Mouse (Mus musculus): ENCODE measurements at regions not wholly inside any gene's neighbourhood (a gene's known extent, or its start where the extent isn't known, plus 50 kb on each side); places are given as distances from the start of the nearest gene placed in this dataset.
A peak's percentile ranks its signal among the peaks of the same experiment; 100 is the strongest.

GRCm38 (mm10) chr14:46258551-46258950 lies 120.7 kb upstream of the Gm15217 start:
- 34% methylated on average over 7 of the region's 7 CpGs for WGBS
- Histone ChIP-seq H3K27me3 (replicated peaks; ENCODE audit: control insufficient read depth, insufficient read depth, low read length) (no peaks in the 10 kb centered on the region), H3K36me3 (ENCODE audit: control insufficient read depth, insufficient read depth, low read length) (no peaks in the 10 kb centered on the region), H3K4me3 (ENCODE audit: insufficient read depth, low read depth, low read length) (no peak overlapping the region), H3K27ac (ENCODE audit: insufficient read depth, low read depth, low read length) (peak overlapping the region; percentile 79), H3K4me1 (ENCODE audit: control insufficient read depth, insufficient read depth, low read length) (peaks cover 24% of the 10 kb centered on the region)
- no peak for TF ChIP-seq CTCF (conservative IDR thresholded peaks at IDR 0.05; ENCODE audit: insufficient read depth, insufficient read length, low read depth, low read length)
- TF ChIP-seq POLR2A (IDR thresholded peaks at IDR 0.05; ENCODE audit: low read depth, low read length), result no peak
- peak; percentile 67 for DNase-seq

GRCm38 (mm10) chr14:46260291-46260980 lies 118.8 kb upstream of the Gm15217 start:
- Histone ChIP-seq H3K4me3 (ENCODE audit: insufficient read depth, low read depth, low read length) (no peak overlapping the region), H3K27me3 (replicated peaks; ENCODE audit: control insufficient read depth, insufficient read depth, low read length) (no peaks in the 10 kb centered on the region), H3K36me3 (ENCODE audit: control insufficient read depth, insufficient read depth, low read length) (no peaks in the 10 kb centered on the region), H3K4me1 (ENCODE audit: control insufficient read depth, insufficient read depth, low read length) (peaks cover 24% of the 10 kb centered on the region), H3K27ac (ENCODE audit: insufficient read depth, low read depth, low read length) (peak overlapping the region; percentile 97)
- TF ChIP-seq POLR2A (IDR thresholded peaks at IDR 0.05; ENCODE audit: low read depth, low read length) (no peak), CTCF (conservative IDR thresholded peaks at IDR 0.05; ENCODE audit: insufficient read depth, insufficient read length, low read depth, low read length) (no peak)
- WGBS, result 44% methylated on average over 4 of the region's 4 CpGs
- peak; percentile 93 for DNase-seq

DNA sequence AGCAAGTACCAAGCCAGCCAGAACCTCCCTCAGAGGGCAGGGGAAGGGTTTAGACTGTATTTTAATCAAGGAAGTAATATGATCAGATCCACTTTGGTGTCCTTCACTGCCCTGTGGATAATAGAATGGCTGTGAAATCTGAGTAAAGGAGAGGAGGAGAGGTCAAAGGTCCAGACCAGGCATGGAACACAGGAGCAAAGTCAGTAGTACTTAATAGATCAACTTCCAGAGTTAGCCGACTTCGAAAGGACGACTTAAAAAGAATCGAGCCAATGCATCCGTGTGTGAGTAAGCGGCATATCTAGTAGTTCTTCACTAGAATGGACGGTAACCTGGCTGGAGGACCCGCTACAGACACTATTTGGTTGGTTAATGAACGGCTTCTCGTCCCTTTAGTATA lies 103.8 kb upstream of the Gm15217 start:
- peak; percentile 73 for DNase-seq
- TF ChIP-seq CTCF (conservative IDR thresholded peaks at IDR 0.05; ENCODE audit: insufficient read depth, insufficient read length, low read depth, low read length) (no peak), POLR2A (IDR thresholded peaks at IDR 0.05; ENCODE audit: low read depth, low read length) (no peak)
- no peaks in the 10 kb centered on the region for H3K36me3 ChIP-seq (ENCODE audit: control insufficient read depth, insufficient read depth, low read length)
- 65% methylated on average over 10 of the region's 10 CpGs for WGBS
- no peaks in the 10 kb centered on the region; the same call in 1 of the 2 replicates for H3K27me3 ChIP-seq (replicated peaks; ENCODE audit: control insufficient read depth, insufficient read depth, low read length)
- peaks cover 16% of the 10 kb centered on the region for H3K4me1 ChIP-seq (ENCODE audit: control insufficient read depth, insufficient read depth, low read length)
- peak overlapping the region; percentile 81 for H3K27ac ChIP-seq (ENCODE audit: insufficient read depth, low read depth, low read length)
- no peak overlapping the region for H3K4me3 ChIP-seq (ENCODE audit: insufficient read depth, low read depth, low read length)

DNA sequence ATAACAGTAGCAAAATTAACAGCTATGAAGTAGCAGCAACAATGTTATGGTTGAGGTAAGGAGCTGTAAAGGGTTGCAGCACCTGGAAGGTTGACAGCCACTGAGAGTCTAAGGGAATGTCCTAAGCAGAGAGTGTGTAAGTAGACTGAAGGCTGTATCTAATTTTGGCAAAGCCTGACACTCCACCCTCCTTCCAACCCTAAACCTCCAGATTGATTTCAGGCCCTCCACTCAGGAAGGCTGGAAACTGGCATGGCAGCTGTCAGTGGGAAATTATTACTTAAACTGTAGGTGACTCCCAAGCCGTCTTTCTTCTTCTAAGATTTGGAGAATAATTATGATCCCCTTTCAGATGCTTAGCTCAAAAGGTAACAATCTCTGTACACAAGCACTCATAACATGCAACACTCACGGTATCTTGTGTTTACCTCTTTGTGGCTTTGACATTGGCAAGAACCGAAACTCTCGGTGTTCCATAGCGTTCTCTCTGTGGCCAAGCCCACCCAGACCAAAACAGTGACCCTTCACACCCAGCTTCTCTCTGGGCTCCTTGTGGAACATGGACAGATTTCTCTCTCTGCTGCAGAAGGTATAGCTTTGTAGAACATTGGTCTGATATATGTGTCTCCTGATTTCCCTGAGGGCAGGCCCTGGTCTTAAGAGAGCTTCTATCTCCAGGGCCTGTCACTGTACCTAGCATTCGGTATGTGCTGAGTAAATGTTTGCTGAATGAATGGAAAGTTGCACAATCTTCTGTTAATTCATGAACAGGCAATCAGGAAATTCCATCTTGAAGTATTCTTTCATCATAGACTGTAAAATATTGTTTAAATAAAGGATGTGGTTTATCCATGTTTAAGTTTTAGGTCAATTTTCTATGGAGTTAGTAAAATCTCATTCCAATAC lies 102.0 kb upstream of the Gm15217 start:
- TF ChIP-seq POLR2A (IDR thresholded peaks at IDR 0.05; ENCODE audit: low read depth, low read length) (no peak), CTCF (conservative IDR thresholded peaks at IDR 0.05; ENCODE audit: insufficient read depth, insufficient read length, low read depth, low read length) (no peak)
- DNase-seq, result peak; percentile 69
- H3K27me3 ChIP-seq (replicated peaks; ENCODE audit: control insufficient read depth, insufficient read depth, low read length), result no peaks in the 10 kb centered on the region; the same call in 1 of the 2 replicates
- peaks cover 16% of the 10 kb centered on the region for H3K4me1 ChIP-seq (ENCODE audit: control insufficient read depth, insufficient read depth, low read length)
- no peaks in the 10 kb centered on the region for H3K36me3 ChIP-seq (ENCODE audit: control insufficient read depth, insufficient read depth, low read length)
- WGBS, result 83% methylated on average over 6 of the region's 6 CpGs
- H3K27ac ChIP-seq (ENCODE audit: insufficient read depth, low read depth, low read length), result peak overlapping the region; percentile 98
- no peak overlapping the region for H3K4me3 ChIP-seq (ENCODE audit: insufficient read depth, low read depth, low read length)

- Histone ChIP-seq H3K36me3 (ENCODE audit: control insufficient read depth, insufficient read depth, low read length) (no peaks in the 10 kb centered on the region), H3K4me3 (ENCODE audit: insufficient read depth, low read depth, low read length) (no peak overlapping the region), H3K27me3 (replicated peaks; ENCODE audit: control insufficient read depth, insufficient read depth, low read length) (no peaks in the 10 kb centered on the region; the same call in 1 of the 2 replicates), H3K27ac (ENCODE audit: insufficient read depth, low read depth, low read length) (peak overlapping the region; percentile 96), H3K4me1 (ENCODE audit: control insufficient read depth, insufficient read depth, low read length) (peaks cover 16% of the 10 kb centered on the region)
- 68% methylated on average over 9 of the region's 9 CpGs for WGBS
- TF ChIP-seq CTCF (conservative IDR thresholded peaks at IDR 0.05; ENCODE audit: insufficient read depth, insufficient read length, low read depth, low read length) (no peak), POLR2A (IDR thresholded peaks at IDR 0.05; ENCODE audit: low read depth, low read length) (no peak)
- peak; percentile 93 for DNase-seq
These were observed 101.2 kb upstream of the Gm15217 start for GRCm38 (mm10) chr14:46277832-46278611.

DNA sequence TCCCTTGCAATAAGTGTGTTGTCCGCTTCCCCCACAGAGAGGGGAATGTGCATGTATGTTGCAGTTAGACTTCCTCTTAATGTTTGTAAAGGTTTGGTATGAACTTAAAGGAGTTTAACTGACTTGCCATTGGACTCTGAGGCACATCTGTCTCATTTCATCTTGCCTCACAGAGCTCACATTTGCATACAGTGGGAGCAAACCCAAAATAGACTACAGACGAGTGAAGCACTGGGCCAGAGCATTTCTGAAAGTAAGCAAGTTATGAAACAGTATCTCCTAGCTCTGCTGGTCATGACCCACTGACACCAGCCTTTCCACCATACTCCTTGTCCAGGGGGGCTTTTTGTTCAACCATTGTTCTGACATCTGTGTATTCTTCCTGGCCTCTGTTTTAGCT lies 86.8 kb upstream of the Gm15217 start:
- Histone ChIP-seq H3K36me3 (ENCODE audit: control insufficient read depth, insufficient read depth, low read length) (no peaks in the 10 kb centered on the region), H3K4me3 (ENCODE audit: insufficient read depth, low read depth, low read length) (no peak overlapping the region), H3K27ac (ENCODE audit: insufficient read depth, low read depth, low read length) (no peak overlapping the region), H3K4me1 (ENCODE audit: control insufficient read depth, insufficient read depth, low read length) (no peaks in the 10 kb centered on the region; the same call in 1 of the 2 replicates), H3K27me3 (replicated peaks; ENCODE audit: control insufficient read depth, insufficient read depth, low read length) (no peaks in the 10 kb centered on the region)
- no peak for TF ChIP-seq POLR2A (IDR thresholded peaks at IDR 0.05; ENCODE audit: low read depth, low read length)
- TF ChIP-seq CTCF (conservative IDR thresholded peaks at IDR 0.05; ENCODE audit: insufficient read depth, insufficient read length, low read depth, low read length), result no peak
- DNase-seq, result no peak
- 58% methylated on average over 2 of the region's 2 CpGs for WGBS

Data from kidney, adult 2 months (tissue).